Mouse (Mus musculus) midbrain, embryonic 10.5 days (tissue): Measurements from ENCODE around the gene Mmrn1. TPM values are rescaled to one million over a fixed set of nuclear protein-coding genes. Genes with fewer than 3 reads are reported as not detected.

ENCODE experiments used
- DNase-seq: peaks from one replicate; pipeline ENCODE4 v3.0.0-alpha.2; 2017; ENCODE audit warnings: low spot score
- H3K27ac ChIP-seq: fragments of 300-500 bp; sonication (generic); replicated peaks from 2 replicates; pipeline ENCODE4 v1.5.1; 2016; ENCODE audit warnings: mild to moderate bottlenecking
- H3K27me3 ChIP-seq: fragments of 300-500 bp; sonication (generic); 2 replicates; pipeline ENCODE4 v1.6.1; 2016; ENCODE audit warnings: low read depth, mild to moderate bottlenecking; ENCODE audit not compliant: poor library complexity, severe bottlenecking
- H3K36me3 ChIP-seq: fragments of 300-500 bp; sonication (generic); 2 replicates; pipeline ENCODE4 v1.6.1; 2016; ENCODE audit warnings: mild to moderate bottlenecking, moderate library complexity
- H3K4me1 ChIP-seq: fragments of 300-500 bp; sonication (generic); 2 replicates; pipeline ENCODE4 v1.6.1; 2016
- H3K4me3 ChIP-seq: fragments of 300-500 bp; sonication (generic); 2 replicates; pipeline ENCODE4 v1.5.1; 2016; ENCODE audit warnings: mild to moderate bottlenecking, moderate library complexity
- H3K9me3 ChIP-seq: fragments of 300-500 bp; sonication (generic); replicated peaks from 2 replicates; pipeline ENCODE4 v1.6.1; 2016; ENCODE audit warnings: mild to moderate bottlenecking
- WGBS: fragments of 180-500 bp; shearing (Covaris S2); methylation state at CpG from one replicate; pipeline ENCODE4 v1.1.7; 2016; 5-methylcytosine and 5-hydroxymethylcytosine counted together
- polyA plus RNA-seq: library from polyadenylated mRNA; unstranded; fragments of >200 nt; fragmentation: Nextera tagmentation; extraction: Ambion mirVana; gene quantifications from 2 replicates; pipeline ENCODE4 v1.2.1, GENCODE M21; 2016

Mmrn1 gene
- polyA plus RNA-seq, 1 experiment from 2014 or later = 5.6 TPM

DNA sequence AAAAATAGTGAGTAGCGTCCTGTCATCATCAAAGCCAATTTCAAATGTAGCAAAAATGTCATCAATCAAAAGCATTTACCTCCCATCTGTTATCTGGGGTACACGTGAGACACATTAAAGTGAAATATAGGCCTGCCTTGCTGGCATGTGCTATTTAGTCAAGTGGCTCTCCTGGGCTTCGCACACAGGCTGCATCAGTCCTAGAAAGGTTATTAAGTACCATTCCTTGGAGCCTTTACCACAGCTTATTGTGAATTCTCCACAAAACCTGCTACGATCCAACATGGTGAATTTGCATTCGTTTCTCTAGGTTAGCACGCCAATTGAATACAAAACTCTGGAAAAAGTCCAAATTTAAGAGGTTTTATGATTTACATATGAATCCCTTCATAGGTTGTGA, 70.8 kb downstream of the Mmrn1 start:
- Histone ChIP-seq H3K27me3 (no peaks in the 10 kb centered on the region), H3K4me1 (peaks cover 11% of the 10 kb centered on the region), H3K36me3 (no peaks in the 10 kb centered on the region), H3K4me3 (no peak overlapping the region), H3K9me3 (no peaks in the 10 kb centered on the region), H3K27ac (no peak overlapping the region)
- 91% methylated on average over 6 of the region's 6 CpGs for WGBS
- no peak for DNase-seq

DNA sequence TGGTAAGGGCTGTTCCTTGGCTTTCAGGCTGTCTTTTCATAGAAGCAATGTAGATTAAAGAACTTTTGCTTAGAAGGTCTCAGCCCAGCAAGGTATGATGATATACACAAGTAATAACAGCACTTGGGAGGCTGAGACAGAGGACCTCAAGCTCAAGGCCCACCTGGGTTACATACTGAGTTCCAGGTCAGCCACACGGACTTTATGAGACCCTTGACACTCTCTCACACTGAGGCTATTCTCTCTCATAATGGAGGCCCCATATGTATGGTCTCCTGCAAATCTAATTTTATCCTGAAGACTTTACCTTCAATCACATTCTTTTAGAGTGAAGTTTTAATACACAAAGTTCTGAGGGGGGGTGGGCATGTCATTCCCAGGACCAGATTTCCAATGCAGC, 71.6 kb downstream of the Mmrn1 start:
- H3K4me1 ChIP-seq = peaks cover 11% of the 10 kb centered on the region
- H3K9me3 ChIP-seq = peaks cover 4% of the 10 kb centered on the region; the same call in 1 of the 2 replicates
- H3K4me3 ChIP-seq = no peak overlapping the region
- H3K27me3 ChIP-seq = no peaks in the 10 kb centered on the region
- WGBS = 75% methylated on average over 1 of the region's 1 CpGs
- H3K27ac ChIP-seq = no peak overlapping the region
- H3K36me3 ChIP-seq = no peaks in the 10 kb centered on the region
- no peak for DNase-seq

DNA sequence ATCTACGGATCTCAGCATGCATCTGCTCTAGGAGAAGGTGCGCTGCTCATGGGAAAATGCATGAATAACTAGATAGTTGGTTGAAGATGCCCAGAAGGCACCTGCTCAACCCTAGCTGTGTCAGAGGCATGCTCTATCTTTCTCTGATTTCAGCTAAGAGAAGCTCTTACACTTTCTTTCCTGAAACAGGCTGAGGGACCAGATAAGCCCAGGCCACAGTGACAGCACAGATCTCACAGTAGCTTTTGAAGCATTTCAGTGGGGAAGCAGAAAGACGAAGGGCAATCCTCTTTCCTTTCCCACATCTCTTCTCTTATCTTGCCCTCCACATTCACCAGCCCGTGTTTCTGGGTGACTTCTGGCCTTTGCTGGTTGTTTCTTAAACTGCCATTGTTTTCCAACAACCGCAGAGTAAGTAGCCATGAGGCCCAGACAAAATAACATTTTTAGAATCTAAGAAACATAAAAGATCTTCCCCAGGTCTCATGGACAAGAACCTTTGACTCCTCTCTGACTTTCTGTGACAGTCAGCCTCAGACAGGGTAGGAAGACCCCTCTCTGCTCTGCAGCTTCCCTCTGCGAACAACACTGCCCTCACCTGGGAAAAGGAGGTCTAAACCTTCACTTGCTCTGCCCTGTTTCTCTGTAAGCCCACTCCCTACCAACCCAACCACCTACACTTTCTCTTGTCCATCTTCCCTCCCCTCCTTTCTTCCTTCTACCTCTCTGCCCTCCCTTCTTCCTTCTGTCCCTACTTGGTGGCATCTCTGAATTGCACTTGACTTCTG, 76.4 kb downstream of the Mmrn1 start:
- no peak overlapping the region for H3K4me3 ChIP-seq
- H3K9me3 ChIP-seq = peaks cover 13% of the 10 kb centered on the region
- DNase-seq = no peak
- no peak overlapping the region for H3K27ac ChIP-seq
- H3K27me3 ChIP-seq = no peaks in the 10 kb centered on the region
- H3K4me1 ChIP-seq = peaks cover 8% of the 10 kb centered on the region; the same call in 1 of the 2 replicates
- no peaks in the 10 kb centered on the region for H3K36me3 ChIP-seq
- 83% methylated on average over 6 of the region's 6 CpGs for WGBS

DNA sequence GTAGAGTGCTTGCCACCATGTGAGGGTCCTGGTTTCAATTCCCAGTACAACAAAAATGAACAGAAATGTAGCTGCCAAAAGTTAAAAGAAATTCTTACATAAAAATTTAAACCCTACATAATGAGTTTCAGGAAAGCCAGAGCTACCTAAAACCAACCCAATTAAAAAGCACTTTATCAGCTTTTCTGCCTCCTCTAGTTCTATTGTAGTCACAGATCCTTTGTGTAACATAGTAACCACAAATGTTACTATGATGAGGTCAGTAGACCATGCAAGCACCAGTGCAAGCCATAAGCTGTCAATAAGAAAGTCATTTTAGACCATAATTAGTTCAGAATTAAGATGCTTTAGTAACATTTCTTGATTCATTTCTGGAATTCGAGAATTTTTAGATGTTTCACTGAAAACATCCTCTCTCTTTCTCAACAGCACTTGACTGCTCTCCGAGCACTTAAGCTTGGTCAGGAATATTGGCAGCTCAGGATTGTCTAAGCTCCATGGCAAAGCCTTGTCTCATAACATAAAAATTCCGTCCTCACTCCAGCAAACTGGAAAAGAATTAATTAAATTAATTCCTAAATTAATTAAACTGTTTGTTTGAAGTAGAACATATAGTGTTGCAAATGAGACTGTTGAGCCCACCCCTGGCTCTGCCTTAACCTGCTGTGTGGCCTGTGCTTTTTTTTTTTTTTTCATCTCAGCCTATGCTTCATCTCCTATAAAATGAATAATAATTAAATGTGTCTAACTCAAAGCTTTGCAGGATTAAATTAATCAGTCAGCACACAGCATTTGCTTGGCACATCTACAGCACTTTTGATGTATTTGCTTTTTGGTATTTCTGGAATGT, 79.4 kb downstream of the Mmrn1 start:
- H3K36me3 ChIP-seq = no peaks in the 10 kb centered on the region
- H3K4me3 ChIP-seq = no peak overlapping the region
- peaks cover 13% of the 10 kb centered on the region for H3K9me3 ChIP-seq
- peaks cover 8% of the 10 kb centered on the region; the same call in 1 of the 2 replicates for H3K4me1 ChIP-seq
- H3K27ac ChIP-seq = no peak overlapping the region
- H3K27me3 ChIP-seq = no peaks in the 10 kb centered on the region
- no peak for DNase-seq
- WGBS = 26% methylated on average over 3 of the region's 3 CpGs

DNA sequence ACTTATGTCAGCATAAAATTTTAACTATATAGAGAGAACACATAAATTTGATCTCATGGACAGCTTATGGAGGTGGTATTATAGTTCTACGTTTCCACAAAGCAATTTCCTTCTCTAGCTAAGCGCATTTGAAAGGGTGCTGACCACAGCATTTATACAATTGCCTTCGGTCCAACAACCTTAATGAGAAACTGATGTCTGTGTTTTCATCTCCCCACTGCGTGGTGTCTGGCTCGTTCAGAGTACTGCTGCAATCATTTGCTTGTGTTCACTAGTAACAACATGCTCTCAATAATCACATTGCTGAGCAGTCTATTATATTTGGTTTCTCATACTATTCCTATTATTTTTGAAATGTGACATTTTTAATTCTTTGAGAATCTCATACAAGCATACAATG, 89.0 kb downstream of the Mmrn1 start:
- Histone ChIP-seq H3K27ac (no peak overlapping the region), H3K4me3 (no peak overlapping the region), H3K9me3 (no peaks in the 10 kb centered on the region), H3K36me3 (no peaks in the 10 kb centered on the region), H3K4me1 (no peaks in the 10 kb centered on the region), H3K27me3 (no peaks in the 10 kb centered on the region)
- DNase-seq = no peak
- 80% methylated on average over 5 of the region's 5 CpGs for WGBS

DNA sequence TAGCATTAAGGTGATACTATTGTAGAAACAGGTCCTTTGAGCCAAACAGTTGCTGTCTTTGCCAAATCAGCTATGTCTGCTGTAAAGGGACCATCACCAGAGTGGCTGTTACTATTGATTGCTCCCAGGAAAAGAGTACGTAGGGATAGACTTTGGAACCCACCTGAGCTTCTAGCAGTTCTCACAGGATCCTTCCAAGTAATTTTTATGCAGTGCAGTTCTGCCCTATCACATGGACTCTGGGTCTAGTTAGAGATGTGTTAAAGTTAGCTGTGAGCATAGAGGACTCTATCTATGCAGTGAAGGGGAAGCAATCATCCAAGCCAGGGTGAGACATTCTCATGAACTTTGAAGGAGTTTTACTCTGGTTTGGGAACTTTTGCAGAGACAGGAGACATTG, 94.9 kb downstream of the Mmrn1 start:
- Histone ChIP-seq H3K9me3 (no peaks in the 10 kb centered on the region), H3K36me3 (no peaks in the 10 kb centered on the region), H3K27me3 (no peaks in the 10 kb centered on the region), H3K4me3 (no peak overlapping the region), H3K27ac (no peak overlapping the region), H3K4me1 (no peaks in the 10 kb centered on the region)
- WGBS = 93% methylated on average over 1 of the region's 1 CpGs
- DNase-seq = no peak

DNA sequence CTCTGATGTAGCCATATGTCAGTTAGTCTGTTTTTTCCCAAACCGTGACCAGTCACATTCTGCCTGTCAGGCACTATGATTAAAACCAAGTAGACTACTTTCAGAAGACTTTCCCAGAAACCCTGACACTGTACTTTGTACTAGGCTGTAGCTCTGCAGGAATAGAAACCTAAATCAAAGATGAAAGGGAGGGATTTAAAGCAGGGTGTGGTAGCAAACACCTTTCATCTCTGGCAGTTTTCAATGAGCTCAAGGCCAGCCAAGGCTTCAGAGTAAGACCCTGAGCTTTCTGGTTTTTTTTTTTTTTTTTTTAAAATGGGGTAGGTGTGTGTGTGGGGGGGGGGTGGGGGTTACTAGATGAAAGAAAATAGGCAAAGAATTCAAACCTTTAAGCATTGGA, 96.2 kb downstream of the Mmrn1 start:
- H3K27ac ChIP-seq = no peak overlapping the region
- H3K36me3 ChIP-seq = no peaks in the 10 kb centered on the region
- H3K27me3 ChIP-seq = no peaks in the 10 kb centered on the region
- no peaks in the 10 kb centered on the region for H3K4me1 ChIP-seq
- WGBS = 89% methylated on average over 1 of the region's 1 CpGs
- no peaks in the 10 kb centered on the region for H3K9me3 ChIP-seq
- H3K4me3 ChIP-seq = no peak overlapping the region
- no peak for DNase-seq

DNA sequence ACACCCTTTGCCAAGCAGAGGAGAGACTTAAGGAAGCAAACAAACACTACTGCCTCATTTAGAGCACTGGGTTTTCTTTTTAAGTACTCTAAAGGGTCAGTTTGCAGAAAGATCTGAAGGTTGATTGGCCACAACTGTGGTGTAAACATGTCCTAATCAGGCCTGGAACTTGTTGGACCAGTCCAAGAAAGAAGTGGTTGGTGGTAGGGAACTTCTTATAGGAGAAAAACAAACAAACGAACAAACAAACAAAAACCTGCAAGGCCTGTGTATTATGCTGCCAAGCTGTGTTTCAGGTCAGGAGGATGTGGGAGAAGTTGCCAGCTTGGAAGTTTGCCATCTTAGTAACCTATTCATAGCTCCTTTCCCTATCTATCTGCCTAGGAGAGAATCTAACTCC, 108.5 kb downstream of the Mmrn1 start:
- DNase-seq = no peak
- WGBS = 83% methylated on average over 1 of the region's 1 CpGs

More for the DNA sequence above, 108.5 kb downstream of the Mmrn1 start:
- no peaks in the 10 kb centered on the region for H3K27me3 ChIP-seq
- no peak overlapping the region for H3K27ac ChIP-seq
- no peaks in the 10 kb centered on the region for H3K4me1 ChIP-seq
- no peaks in the 10 kb centered on the region for H3K36me3 ChIP-seq
- H3K4me3 ChIP-seq = no peak overlapping the region
- H3K9me3 ChIP-seq = no peaks in the 10 kb centered on the region

Other genes starting within 250 kb of the Mmrn1 start
- gene Snca, start 95.1 kb upstream of the Mmrn1 start, polyA plus RNA-seq = 16.0 and 18.5 TPM in 2 replicates